ENCODE assay signal across 17 mouse cellular contexts in the genomic region with DNA sequence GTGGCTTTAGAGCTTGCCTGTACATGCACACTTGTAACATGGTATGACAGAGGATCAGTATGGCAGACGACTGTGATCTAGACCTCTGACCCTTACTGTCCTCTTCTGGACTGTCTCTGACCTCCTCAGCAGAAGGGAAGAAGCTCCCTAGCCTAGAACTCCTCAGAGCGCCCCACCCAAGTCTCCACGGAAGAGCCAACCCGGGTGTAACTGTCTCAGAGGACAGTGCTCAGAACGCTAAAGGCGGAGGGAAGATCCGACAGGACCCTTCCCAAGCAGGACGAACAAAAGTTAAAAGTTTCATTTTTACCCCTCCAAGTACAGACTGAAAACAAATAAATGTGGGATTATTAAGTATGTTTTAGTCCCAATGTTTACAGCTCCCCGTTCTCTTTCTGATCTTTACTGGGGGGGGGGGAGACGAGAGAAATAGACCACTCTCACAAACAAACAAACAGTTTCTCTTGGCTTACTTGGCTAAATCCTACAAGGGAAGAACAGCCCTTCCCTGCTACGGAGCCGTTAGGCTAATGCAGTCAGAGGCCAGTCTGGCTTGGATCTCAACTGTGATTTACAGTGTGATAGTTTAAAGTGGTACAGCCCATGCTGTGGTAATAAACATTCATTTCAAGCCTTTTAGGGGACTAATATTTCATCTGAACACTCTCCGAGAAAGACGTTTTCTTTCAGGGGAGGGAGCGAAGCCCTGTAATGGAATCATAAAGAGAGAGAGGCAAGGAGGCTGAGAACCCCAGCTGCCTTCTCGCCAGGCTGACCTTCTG.
DNase-seq lines count a peak whose midpoint lies in the region; ATAC-seq and TF ChIP-seq lines count a peak whose summit lies in the region.
"Had no signal": no experiment of that assay in that cellular context is flagged by ENCODE, and none has a peak within 500 bp of the region (broad histone marks: within the 10 kb centered on the region; RNA-seq: fewer than 3 reads in every experiment).

No protein-coding gene starts in this region.

- in situ Hi-C loops in ES-E14 (cut with MboI; ENCODE audit: low sequenced_read_pairs in 2 of 2, unreplicated experiment in 2 of 2) = no loop called here

- no peak for TF ChIP-seq POLR2A in limb, embryonic 14.5 days (IDR thresholded peaks at IDR 0.05; ENCODE audit: borderline replicate concordance, extremely low read depth, insufficient read depth, insufficient read length)

- H3K36me3 ChIP-seq in ES-E14 (ENCODE audit: control insufficient read depth, insufficient read depth, low read length, poor library complexity, severe bottlenecking) = peaks cover 2% of the 10 kb centered on the region; the same call in 1 of the 2 replicates
- no peaks in the 10 kb centered on the region for H3K36me3 ChIP-seq in limb, embryonic 14.5 days (ENCODE audit: control insufficient read depth, insufficient read depth, low read length)
- H3K36me3 ChIP-seq: embryonic facial prominence, embryonic 15.5 days; liver, embryonic 12.5 days had no signal

- H3K27ac ChIP-seq in ES-E14 (ENCODE audit: insufficient read depth, low read depth, low read length, poor library complexity, severe bottlenecking) = no peak overlapping the region
- no peak overlapping the region for H3K27ac ChIP-seq in limb, embryonic 14.5 days (replicated peaks; ENCODE audit: low read depth, low read length)
- H3K27ac ChIP-seq: embryonic facial prominence, embryonic 15.5 days; hindbrain, embryonic 10.5 days; liver, embryonic 12.5 days had no signal

- H3K9ac ChIP-seq in ES-E14 (ENCODE audit: insufficient read depth, low read depth, low read length, poor library complexity, severe bottlenecking) = no peak overlapping the region
- H3K9ac ChIP-seq in limb, embryonic 14.5 days (ENCODE audit: low read depth, low read length, severe bottlenecking) = no peak overlapping the region
- H3K9ac ChIP-seq: embryonic facial prominence, embryonic 15.5 days; liver, embryonic 12.5 days had no signal

- H3K9me3 ChIP-seq in ES-E14 (ENCODE audit: control insufficient read depth, insufficient read depth, low read depth, low read length) = no peaks in the 10 kb centered on the region
- H3K9me3 ChIP-seq in limb, embryonic 14.5 days (ENCODE audit: control insufficient read depth, low read length) = no peaks in the 10 kb centered on the region
- H3K9me3 ChIP-seq: embryonic facial prominence, embryonic 15.5 days; hindbrain, embryonic 10.5 days; liver, embryonic 12.5 days had no signal

- no peak overlapping the region for H3K4me2 ChIP-seq in limb, embryonic 14.5 days (replicated peaks; ENCODE audit: low read depth, low read length, severe bottlenecking)
- H3K4me2 ChIP-seq: embryonic facial prominence, embryonic 15.5 days; liver, embryonic 12.5 days had no signal

- H3K27me3 ChIP-seq in limb, embryonic 14.5 days (ENCODE audit: control insufficient read depth, insufficient read depth, low read length) = no peaks in the 10 kb centered on the region
- H3K27me3 ChIP-seq: CH12.LX; embryonic facial prominence, embryonic 15.5 days; liver, embryonic 12.5 days had no signal

- 37% methylated on average over 16 of the region's 16 CpGs for WGBS in limb, embryonic 14.5 days

- peak; percentile 29 for DNase-seq in kidney, postnatal 10 days
- no peak for DNase-seq in kidney, adult 18-20 months
- DNase-seq in ES-E14 (ENCODE audit: low read depth, low spot score) (peak; percentile 7), liver (no peak)
- peak; percentile 31 for DNase-seq in embryo, embryonic 10.5 days (ENCODE audit: low spot score)
- peak; percentile 23 for DNase-seq in limb, embryonic 14.5 days (ENCODE audit: low spot score)
- no peak for DNase-seq in left cerebral cortex, adult 11 months (ENCODE audit: low spot score)
- DNase-seq in cerebellum, postnatal 10 days = no peak
- DNase-seq: adrenal gland, adult 8-10 months; cerebellum, adult 9-11 months; thymus, adult 18-20 months had no signal

- ATAC-seq in limb, embryonic 14.5 days (ENCODE audit: low FRiP score, low read depth) = no peak
- ATAC-seq: forebrain, embryonic 14.5 days; liver, embryonic 12.5 days had no signal

- peaks cover 5 to 19% of the 10 kb centered on the region in 2 experiments for H3K4me1 ChIP-seq in ES-E14 (ENCODE audit: control insufficient read depth in 2 of 2, insufficient read depth in 2 of 2, low read length in 2 of 2, poor library complexity in 1 of 2)
- no peaks in the 10 kb centered on the region for H3K4me1 ChIP-seq in limb, embryonic 14.5 days (ENCODE audit: control insufficient read depth, insufficient read depth, low read length)
- H3K4me1 ChIP-seq: embryonic facial prominence, embryonic 15.5 days; hindbrain, embryonic 10.5 days; liver, embryonic 12.5 days had no signal

- H3K4me3 ChIP-seq in ES-E14 (ENCODE audit: insufficient read depth in 1 of 2, low read depth in 1 of 2, low read length in 2 of 2, poor library complexity in 1 of 2, severe bottlenecking in 1 of 2) = no peak overlapping the region
- H3K4me3 ChIP-seq in limb, embryonic 14.5 days (replicated peaks; ENCODE audit: low read length) = no peak overlapping the region
- H3K4me3 ChIP-seq: embryonic facial prominence, embryonic 15.5 days; hindbrain, embryonic 10.5 days; liver, embryonic 12.5 days; myocyte had no signal

TF ChIP-seq in ES-E14, 5 proteins besides CTCF, POLR2A, EP300 and RAD21:
- TF ChIP-seq HCFC1 (IDR thresholded peaks at IDR 0.05; ENCODE audit: borderline replicate concordance, insufficient read depth, low read length) = no peak
- TF ChIP-seq CHD2 (IDR thresholded peaks at IDR 0.05; ENCODE audit: low read depth, low read length) = no peak
- no peak for TF ChIP-seq ZNF384 (IDR thresholded peaks at IDR 0.05; ENCODE audit: low read depth, low read length)
- no peak for TF ChIP-seq MAFK (IDR thresholded peaks at IDR 0.05; ENCODE audit: insufficient read depth, low read depth, low read length)
- TF ChIP-seq ZC3H11A (IDR thresholded peaks at IDR 0.05; ENCODE audit: borderline replicate concordance, low read depth, low read length) = no peak

Comparison
In these comparisons a context has a peak if more than half of its experiments do, and no peak if none do; other contexts are left out.
1. DNase-seq: peak in kidney, postnatal 10 days (single experiment), ES-E14 (single experiment), embryo, embryonic 10.5 days (single experiment) and limb, embryonic 14.5 days (single experiment); none in kidney, adult 18-20 months (single experiment), liver (single experiment), left cerebral cortex, adult 11 months (single experiment) and cerebellum, postnatal 10 days (0 of 2).